Mouse (Mus musculus) lung, postnatal 0 days (tissue): ENCODE measurements around the gene Ntrk2.

ENCODE experiments used
- CTCF ChIP-seq: IDR thresholded peaks from 2 replicates; pipeline ENCODE4 v1.5.1; 2016; ENCODE audit warnings: antibody characterized with exemption, mild to moderate bottlenecking
- EP300 ChIP-seq: IDR thresholded peaks from 2 replicates; pipeline ENCODE4 v1.6.1; 2016; ENCODE audit warnings: antibody characterized with exemption, mild to moderate bottlenecking, control low read depth

- TF ChIP-seq CTCF: no peak
- no peak for TF ChIP-seq EP300
These were observed 28.4 kb downstream of the Ntrk2 start for GRCm38 (mm10) chr13:58834726-58835125.
